Mouse (Mus musculus): ENCODE measurements around the gene Ddi2. TPM values are rescaled to one million over a fixed set of nuclear protein-coding genes. Genes with fewer than 3 reads are reported as not detected.

Gene Ddi2
- total RNA-seq, 2 experiments from 2014 or later, result 30.7 to 31.0 TPM

DNA sequence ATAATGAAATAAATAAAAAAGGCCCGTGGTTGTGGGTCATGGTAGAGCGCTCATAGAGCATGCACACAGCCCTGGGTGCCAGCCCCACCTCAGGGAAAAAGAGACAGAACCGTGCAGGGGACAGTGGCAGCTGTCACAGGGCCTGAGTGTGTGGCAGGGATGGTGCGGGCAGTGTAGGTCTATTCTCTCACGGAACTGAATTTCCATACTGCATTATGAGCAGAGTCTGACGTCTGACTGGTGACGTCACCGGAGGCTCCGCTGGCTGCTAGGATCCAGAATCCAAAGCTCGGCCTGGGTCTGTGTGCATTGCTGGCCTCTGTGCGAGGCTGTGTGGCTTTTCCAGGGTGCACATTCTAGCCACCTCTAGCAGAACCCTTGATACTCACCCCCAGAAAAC is 62.3 kb downstream of the Ddi2 start:
- no peak for DNase-seq
- intact Hi-C loops (cut with DNase I), result no loop called here

DNA sequence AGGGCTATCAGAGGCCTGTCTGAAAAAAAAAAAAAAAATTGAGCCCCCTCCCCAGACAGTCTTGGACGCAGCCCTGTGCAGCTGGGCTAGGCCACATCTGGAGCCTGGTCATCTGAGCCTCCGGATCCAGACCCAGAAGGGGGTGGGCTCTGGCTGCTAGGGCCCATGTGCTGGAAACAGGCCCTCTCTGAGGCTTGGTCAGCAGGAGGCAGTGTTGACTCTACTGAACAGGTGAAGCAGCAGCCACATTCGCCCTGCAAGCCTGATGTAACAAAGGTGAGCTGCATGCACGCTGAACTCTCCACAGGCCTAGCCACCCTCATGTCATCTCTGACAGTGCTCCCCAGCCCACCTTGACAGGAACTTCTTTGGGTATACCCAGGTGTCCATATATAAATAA is 63.5 kb downstream of the Ddi2 start:
- DNase-seq, result no peak
- intact Hi-C loops (cut with DNase I), result no loop called here

DNA sequence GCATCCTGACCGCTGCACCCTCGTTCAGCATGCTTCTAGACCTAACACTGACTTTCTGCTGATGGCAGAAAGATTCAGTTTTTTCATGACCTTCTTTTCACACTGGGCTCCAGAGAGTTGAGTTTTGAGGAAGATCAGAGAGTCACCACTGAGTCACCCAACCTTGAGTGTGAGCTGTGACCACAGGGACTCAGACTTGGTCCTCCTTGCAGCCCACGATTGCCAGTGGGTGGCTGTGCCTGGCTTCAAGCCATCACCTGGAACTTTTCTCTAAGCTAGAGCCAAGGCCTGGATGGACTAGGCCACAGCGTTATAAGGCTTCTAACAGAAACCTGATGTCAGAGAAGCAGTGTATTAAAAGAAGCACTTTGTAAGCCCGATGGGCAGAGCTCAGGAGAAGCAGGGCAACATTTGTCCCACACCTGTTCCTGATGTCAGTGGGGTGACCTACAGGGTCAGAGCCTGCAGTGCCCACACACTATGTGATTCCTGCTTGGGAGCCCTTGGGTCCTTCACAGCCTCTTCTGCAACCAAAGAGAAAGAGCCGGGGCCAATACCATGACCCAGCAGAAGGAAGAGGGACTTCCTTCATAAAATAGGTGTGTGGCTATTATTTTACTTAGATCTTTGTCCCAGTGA is 64.3 kb downstream of the Ddi2 start:
- no peak for DNase-seq
- intact Hi-C loops (cut with DNase I), result no loop called here

DNA sequence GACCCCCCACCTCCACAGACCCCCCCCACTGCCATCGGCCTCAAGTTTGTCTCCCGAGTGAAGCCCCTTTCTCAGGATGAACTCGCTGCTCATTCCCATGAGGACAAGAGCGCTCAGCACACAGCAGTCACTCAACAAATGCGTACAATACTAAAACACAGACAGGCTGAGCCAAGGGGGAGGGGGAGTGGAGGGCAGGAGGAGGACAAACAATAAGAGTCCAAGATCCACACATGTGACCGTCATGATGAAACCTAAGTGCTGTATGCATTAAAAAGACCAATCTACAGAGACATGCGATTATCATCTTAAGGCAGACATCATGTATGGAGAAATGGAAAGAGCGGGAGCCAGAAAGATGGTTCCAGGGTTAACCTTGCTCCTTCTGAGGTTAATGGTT is 66.3 kb downstream of the Ddi2 start:
- intact Hi-C loops (cut with DNase I), result no loop called here
- DNase-seq, result no peak

DNA sequence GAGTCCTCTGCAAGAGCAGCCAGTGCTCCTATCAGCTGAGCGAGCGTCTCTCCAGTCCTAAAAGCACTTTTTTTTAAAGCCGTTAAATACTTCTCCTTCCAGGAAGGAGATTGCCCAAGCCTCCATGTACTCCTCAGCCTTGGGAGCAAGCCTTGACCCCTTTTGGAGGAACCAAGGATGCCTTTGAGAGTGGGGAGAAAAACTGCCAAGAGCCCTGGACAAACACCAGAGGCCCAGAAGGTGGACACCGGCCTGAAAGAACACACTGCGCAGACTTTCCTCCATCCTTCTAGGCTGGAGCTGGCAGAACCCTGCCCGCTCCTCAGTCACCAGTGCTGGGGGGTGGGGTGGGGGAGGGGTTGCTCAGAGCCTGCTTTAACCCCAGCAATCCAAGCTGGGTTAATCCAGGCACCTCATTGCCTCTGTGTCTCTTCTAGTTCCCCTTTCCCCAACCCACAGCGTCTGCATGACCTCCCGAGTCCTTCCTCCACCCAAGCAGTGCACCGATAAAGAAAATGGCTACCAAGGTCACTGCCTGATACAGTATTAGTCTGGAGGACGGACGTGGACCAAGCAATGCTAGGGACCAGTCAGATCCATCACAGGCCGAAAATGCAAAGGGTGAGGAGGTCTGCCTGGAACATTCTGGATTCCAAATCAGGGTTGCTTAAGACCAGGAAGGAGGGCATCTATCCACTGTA is 67.2 kb downstream of the Ddi2 start:
- intact Hi-C loops (cut with DNase I), result no loop called here

DNA sequence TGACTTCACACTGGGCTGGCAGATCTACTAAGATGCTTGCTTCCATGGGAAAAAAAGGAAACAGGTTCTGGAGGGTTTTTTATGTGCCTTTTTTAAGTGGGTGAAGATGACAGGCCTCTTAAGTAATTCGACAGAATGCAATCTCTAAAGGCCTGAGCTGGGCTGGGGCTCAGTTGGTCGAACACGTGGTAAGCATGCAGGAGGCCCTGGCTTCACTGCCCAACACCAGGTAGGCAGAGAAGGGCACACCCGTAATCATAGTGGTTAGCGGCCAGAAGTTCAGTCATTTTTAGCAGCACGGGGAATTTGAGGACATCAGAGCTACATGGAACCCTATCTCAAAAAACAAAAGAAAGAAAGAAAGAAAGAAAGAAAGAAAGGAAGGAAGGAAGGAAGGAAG is 68.7 kb downstream of the Ddi2 start:
- no peak for DNase-seq
- intact Hi-C loops (cut with DNase I), result no loop called here

More for the DNA sequence above, 67.2 kb downstream of the Ddi2 start:
- peak; percentile 57 to 61 for DNase-seq

DNA sequence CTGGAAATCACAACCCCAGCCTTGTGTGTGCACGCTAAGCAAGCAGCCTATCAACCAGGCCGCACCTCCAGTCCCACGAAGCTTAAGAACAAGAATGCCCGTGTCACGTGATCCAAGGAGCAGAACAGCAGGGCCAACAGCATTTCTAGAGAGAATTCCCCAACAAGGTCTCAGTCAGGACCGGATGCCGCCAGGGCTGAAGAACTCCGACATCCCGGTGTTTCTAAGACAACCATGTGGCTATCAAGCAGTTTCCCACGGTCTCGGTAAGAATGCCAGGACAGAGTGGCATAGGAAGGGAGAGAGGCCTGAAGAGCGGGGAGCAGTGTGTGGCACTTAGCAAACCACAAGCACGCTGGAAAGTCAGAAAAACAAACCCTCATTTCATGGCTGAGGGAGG is 69.4 kb downstream of the Ddi2 start:
- DNase-seq, result no peak
- intact Hi-C loops (cut with DNase I), result no loop called here

DNA sequence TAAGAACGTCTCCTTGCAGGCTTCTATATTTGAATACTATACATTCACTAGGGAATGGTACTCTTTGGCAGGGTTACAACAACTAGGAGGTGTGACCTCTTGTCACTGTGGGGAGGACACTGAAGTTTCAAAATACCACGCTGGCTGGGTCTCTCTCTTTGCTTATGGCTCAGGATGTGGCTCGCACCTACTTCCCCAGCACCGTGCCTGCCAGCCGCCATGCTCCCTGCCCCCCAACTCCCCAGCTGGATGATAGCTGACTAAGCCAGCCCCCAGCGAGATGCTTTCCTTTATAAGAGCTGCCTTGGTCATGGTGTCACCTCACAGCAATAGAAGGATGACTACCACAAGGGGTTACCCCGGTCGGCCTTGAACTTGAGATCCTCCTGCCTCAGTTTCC is 70.2 kb downstream of the Ddi2 start:
- intact Hi-C loops (cut with DNase I), result no loop called here
- no peak for DNase-seq

DNA sequence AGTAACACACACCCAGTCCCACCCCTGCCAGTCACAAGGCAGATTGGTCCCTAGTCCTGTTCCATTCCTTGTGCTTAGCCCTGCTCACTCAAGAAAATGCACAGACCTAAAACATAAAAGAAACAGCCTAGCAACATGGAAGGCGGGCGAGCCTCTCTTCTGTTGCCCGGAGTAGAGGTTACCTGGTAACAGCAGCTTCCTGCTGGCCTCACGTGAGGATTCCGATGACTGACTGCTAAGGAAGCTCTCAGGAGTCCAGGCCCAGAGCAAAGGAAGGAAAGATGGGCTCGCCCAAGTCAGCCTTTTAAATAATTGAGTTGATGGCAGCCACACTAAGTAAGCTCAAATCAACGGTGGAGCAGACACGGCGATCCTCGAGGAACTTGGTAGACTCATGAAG is 71.3 kb downstream of the Ddi2 start:
- no peak for DNase-seq
- intact Hi-C loops (cut with DNase I), result no loop called here

DNA sequence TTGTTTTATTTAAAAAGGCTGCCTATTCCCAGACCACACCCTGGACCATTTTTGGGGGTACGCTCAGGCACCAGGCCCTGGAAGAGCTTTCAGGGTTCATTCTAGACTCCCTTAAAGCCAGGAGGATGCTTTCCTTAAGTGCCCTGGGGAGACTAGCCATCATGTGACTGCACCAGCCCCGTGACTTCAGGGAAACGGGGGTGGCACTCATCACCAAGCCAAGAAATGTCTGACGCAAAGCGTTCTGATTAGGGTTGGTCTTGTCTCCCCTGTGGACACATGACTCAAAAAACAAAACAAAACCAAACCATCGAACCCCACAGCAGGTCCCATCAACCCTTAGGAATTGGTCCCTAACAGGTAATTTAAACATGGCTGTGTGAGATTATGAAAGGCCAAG is 71.9 kb downstream of the Ddi2 start:
- peak; percentile 49 to 51 for DNase-seq

DNA sequence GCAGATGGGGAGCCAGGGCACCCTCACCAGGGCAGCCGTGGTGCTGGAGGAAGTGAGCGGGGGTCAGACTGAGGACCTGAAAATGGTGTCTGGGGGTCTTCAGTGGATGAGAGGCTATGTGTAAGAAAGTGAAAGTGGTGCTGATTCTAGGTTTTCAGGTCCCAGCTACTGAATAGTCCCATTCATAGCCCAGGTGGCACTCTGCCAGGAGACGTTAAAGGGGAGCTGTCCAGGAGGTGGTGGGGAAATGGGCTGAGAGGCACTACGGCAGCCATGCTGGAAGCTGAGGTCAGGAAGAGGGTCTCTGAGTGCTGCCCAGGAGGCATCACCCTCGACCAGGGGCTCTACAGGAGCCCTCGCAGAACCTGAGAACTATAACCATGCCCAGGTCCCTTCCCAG is 74.0 kb downstream of the Ddi2 start:
- intact Hi-C loops (cut with DNase I), result no loop called here
- no peak for DNase-seq

More for the DNA sequence above, 71.9 kb downstream of the Ddi2 start:
- intact Hi-C loops (cut with DNase I), result no loop called here

DNA sequence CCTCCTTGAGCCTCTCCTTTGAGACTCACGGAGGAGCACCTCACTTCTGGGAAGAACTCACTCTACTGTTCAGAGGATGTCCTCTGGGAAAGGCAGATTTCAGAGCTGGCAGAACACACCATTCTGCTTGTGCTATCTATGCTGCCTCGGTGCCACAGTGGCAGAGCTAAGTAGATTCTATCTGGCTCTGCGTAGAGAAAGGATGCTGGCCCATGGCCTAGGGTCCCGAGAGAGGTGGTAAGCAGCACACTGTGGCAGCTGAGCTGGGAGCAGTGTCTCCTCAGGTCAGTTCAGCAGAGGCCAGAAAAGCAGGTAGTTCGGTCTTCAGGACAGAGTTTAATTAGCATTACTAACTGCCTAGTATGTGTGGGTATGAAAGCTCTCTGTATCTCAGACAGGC is 75.0 kb downstream of the Ddi2 start:
- peak in 1 of 2 experiments; percentile 57 for DNase-seq
- intact Hi-C loops (cut with DNase I), result no loop called here

DNA sequence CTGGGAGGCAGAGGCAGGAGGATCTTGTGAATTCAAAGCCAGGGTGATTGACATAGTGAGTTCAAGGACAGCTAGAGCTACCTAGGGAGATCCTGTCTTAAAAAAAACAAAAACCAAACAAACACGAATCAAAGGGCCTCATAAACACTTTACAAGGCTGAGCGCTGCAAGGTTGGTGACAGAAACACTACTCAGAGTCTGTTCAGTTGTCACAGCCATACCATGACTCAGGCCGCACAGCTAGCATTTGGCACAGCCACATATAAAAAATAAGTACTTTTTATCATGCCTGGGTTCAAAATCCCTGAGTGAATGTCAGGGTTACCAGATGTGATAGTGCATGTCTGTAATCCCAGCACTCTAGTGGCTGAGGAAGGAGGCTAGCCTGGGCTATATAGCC is 76.0 kb downstream of the Ddi2 start:
- intact Hi-C loops (cut with DNase I), result no loop called here
- DNase-seq, result no peak

DNA sequence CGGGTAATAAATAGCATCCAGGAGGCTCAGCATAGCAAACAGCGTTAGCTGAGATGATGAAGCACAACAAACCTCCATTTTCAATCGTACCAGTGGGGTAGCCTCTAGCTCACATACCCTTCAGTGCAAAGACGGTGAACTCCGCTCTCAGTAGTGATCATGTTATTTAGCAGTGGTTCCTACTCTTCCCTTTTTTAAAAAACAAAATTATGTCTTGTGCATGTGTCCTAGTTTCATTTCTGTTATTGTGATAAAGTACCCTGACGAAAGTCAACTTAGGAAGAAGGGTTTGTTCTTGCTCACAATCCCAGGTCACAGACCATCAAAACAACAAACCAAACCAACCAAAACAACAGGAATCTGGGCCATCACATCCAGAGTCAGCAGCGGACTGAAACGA is 77.2 kb downstream of the Ddi2 start:
- no peak for DNase-seq
- intact Hi-C loops (cut with DNase I), result no loop called here

DNA sequence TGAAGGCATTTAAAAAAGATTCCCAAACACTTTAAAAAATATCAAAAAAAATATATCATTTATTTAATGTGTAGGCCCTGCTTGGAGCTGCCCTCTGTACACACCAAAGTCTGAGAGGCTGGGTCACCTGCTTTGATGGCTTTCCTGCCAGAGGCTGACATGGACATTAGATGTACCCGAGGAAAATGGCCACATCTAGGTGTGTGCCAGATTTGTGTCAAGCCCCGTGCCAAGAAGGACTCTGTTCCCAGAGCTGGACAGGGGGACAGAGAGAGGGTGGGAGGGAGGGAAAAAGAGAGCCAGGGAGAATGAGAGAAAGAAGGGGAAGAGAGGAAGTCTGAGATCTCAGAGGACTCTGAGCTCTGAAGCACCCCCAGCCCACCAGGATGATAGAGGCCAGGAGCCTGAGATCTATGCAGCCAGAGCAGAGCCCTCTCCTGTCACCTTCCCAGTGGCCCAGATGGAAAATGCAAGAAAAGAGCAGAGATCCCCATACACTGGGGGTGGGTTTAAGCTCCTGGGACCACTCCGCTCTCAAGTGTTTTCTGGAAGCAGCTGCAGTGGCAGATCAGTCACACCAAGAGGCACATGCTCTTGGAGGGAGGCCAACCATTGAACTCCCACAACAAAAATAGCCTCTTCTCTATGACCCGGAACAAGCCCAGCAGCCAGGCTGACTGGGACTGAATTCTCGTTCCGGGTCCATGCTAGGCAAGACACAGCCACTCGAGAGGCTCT is 79.9 kb downstream of the Ddi2 start:
- DNase-seq, result peak; percentile 72 to 78
- intact Hi-C loops (cut with DNase I), result no loop called here

DNA sequence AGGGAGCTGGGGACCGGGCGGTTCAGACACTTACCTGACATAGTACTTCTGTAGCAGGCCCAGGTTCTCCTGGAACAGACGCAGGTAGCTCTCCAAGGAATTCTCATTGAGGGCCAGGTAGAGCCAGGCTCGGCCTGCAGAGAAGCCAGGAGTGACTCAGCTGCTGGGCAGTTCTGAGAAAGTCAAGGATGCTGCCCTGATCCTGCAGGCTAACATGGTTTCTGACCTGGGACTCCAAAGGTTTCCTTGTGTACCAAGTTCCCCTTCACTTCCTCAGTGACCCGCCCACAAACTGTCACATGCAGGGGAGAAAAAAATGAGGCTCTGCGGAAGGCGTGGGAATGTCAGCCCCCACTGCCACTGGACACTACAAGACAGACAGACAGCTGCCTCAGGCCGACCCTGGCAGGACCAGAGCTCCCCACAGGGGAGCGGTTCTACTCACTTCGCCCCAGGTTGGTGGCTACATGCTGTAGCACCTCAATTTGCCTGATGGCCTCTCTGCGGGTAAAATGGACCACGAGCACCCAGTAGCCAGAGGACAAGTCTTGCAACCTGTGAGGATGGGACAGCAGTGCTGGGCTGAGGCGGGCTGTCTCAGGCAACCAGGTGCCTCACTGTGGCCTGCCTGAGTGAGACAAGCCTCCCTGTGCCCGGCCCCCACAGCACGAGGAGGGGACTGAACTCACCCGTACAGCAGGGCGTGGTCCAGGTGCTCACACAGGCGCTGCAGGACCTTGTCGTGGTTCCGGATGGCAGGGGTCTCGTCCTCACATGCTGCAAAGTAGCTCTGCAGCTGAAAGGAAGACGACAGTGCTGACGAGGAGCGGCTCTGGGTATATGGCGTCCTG is 81.0 kb downstream of the Ddi2 start:
- intact Hi-C loops (cut with DNase I), result no loop called here
- no peak for DNase-seq

DNA sequence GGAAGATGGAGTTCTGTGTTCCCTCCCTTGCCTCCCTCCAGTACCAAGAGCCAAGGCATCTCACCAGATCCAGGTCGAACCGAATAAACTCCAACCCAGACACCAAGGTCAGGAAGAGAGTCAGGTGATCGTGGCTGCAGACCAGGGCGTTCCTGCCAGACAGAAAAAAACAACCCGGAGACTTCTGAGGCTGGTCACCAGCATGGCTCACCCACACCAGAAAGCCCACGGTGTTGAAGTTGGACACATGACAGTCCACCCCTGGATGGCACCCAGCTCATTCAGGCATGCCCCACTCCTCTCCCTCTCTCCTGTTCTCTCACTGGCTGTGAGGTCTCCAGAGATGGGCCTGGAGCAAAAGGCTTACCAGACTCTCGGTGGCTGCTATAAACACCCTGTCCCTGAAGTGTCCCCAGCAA is 81.9 kb downstream of the Ddi2 start:
- intact Hi-C loops (cut with DNase I), result no loop called here
- DNase-seq, result peak; percentile 57 to 66

DNA sequence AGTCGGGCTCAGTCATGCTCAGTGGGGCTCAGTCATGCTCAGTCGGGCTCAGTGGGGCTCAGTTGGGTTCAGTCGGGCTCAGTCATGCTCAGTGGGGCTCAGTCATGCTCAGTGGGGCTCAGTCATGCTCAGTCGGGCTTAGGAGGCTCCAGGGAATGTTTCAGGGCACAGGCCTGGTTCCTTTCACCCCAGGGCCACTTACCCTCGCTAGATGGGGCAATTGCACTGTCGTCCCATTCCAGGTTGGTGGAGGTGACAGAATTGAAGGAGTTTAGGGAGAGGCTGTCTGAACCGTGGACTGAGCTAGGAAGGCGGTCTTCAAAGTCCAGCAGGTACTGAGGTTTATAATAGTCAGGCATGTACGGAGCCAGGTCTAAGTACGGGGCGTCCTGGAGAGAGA is 83.7 kb downstream of the Ddi2 start:
- no peak for DNase-seq
- intact Hi-C loops (cut with DNase I), result no loop called here

DNA sequence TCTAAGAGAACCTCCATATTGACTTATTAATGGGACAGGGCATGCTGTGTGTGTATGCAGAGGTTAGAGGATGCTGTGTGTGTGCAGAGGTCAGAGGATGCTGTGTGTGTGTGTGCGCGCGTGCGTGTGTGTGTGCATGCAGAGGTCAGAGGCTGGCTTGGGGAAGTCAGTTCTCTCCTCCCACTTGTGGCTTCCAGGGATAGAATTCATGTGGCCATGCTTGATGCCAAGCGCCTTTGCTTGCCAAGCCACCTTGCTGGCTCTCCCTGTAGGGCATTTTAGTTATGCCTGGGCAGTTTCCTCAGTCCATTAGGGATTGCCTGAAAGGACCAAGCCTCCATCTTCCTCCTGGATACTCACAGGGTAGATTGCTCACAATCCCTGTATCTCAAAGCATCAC is 86.5 kb downstream of the Ddi2 start:
- DNase-seq, result peak; percentile 39 to 44
- intact Hi-C loops (cut with DNase I), result no loop called here

DNA sequence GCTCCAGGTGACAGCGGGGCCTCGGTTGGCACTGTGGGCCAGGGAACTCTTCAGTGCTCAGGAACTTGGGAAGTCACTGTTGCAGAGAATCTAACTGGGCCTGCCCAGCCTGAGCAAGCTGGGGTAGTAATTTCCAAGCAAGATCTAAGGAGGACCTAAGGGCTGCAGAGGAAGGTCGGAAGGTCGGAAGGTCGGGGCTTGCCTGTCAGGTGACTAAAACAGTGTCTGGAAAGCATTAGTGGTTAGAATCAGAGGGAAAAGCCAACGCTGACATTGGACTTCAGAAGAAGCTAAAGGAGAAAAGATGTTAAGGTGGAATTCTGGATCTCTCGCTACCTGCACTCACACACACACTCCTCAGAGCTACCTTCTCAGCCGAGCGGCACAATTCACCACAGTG is 87.2 kb downstream of the Ddi2 start:
- DNase-seq, result no peak
- intact Hi-C loops (cut with DNase I), result no loop called here
